Mouse (Mus musculus) gastrocnemius, postnatal 4 days (tissue): ENCODE measurements at regions not wholly inside any gene's neighbourhood (a gene's known extent, or its start where the extent isn't known, plus 50 kb on each side); places are given as distances from the start of the nearest gene placed in this dataset.
A peak's percentile ranks its signal among the peaks of the same experiment; 100 is the strongest.

Experiments
- DNase-seq, 2 experiments: peaks; one replicate each; pipeline ENCODE4 v3.0.0; 2021 to 2022; ENCODE audit warnings: low spot score in 2 of 2, mixed read lengths in 2 of 2

GRCm38 (mm10) chr16:74609564-74609963 is 197.9 kb upstream of the Robo2 start:
- DNase-seq, result no peak

DNA sequence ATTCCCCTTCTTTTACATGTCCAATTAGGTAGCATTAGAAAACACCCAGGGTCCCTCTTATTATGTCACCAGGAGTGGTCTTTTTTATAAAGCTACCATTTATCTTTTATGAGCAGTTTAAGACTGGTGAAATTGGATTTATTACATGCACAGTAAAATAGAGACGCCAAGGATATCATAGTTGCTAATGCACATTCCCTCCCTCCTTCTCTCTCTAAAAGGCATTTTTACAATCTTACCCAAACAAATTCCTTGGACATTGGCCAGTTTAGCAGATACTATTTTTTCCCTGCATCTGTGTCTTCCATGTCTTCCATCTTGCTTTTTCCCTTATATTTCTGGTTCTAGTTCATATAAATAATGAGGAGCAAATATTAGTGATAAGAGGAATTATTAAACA is 186.7 kb upstream of the Robo2 start:
- no peak for DNase-seq

DNA sequence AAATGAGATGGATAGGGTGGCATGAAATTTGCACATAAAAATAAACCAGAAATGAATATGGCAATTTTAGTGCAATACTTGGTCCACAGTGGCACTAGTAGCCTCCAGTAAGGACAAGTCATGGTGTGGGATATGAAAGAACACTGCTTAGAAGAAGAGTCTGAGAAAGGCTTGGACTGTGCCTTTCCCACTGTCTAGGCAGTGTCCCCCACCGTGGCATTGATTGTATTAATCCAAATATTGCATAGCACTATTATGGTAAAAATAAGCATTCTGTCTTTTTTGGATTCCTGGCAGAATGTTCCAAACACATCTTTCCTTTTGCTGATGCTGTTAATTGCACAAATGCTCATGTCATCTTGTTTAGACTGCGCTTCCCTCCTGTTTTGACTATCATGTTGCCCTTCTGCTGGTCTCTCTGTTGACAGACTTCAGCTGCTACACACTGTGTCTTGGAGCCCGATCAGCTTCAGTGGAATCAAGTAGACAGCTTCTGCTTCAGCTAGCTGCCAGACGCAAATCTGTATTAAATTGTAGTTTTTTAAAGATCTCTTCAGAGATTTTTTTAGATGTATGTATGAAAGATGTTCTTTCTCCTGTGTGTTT is 186.2 kb upstream of the Robo2 start:
- DNase-seq, result no peak

- no peak for DNase-seq
Observed at GRCm38 (mm10) chr16:74591896-74592295, 180.3 kb upstream of the Robo2 start.

DNA sequence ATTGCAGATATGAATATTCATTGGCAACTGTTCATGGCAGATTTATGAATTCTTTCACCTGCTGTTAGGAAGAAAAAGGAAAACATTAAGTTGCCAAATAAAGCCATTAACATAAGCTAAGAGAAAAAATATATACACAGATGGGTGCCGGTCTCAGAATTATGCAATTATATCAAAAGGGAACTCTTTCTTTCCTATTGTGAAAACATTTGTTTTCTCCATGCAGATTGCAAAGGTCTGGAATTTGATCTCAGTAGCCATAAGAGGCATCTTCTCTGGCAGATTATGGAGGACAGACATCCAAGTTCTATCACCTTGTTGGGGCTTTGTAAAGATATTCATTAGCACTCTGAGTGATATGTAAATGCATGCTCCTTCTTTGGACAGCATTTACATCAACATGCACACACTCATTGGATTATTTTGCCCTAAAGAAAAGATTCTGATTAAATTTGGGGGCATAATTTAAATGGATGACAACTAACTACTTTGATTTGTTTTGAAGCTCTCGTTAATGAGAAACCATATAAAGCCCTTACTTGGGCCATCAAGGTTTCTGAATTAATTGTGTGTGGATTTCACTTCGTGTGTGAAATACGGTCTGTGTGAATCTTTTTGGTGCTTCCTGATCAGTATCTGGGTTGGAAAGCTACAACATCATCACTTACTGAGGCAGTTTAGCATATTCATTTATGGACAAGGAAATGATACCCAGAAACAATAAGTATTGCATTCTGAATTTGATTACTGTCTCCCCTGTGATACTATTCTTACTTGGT is 171.2 kb upstream of the Robo2 start:
- no peak for DNase-seq

GRCm38 (mm10) chr16:74548374-74548773 is 136.7 kb upstream of the Robo2 start:
- no peak for DNase-seq

DNA sequence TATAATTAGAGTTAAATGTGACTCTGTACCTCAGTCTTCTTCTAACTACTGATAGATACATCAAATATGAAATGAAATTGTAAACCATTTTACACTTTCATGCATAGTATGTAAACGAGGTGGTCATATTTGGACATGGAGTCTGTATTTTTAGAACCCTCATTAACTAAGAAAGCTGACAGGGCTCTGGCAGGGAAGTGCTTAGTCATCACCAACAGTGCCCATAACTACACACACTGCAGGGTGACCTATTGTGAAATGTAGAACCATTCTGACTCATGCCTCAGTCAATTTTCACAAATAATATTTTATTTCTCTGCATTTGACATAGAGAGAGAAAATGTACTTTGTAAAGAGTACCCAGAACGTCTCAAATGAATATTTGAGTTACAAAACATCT is 118.9 kb upstream of the Robo2 start:
- DNase-seq, result no peak

DNA sequence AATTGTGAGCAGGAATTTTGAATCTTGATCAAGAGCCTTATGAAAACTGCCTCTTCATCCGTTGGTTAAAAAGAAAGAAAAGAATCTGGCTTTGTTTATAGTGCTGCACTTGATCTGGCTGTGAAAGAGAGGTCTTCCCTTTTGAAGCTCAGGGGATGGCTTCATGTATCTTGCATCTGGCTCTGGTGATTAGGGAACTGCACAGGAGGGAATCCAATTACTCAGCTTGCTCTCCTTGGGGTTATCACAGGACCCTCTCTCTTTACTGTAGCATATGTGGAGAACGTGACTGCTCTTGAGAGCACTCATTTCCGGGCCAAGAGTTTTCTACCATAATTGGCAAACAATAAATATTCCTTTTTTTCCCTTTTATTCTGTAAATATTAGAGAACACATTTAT is 116.6 kb upstream of the Robo2 start:
- DNase-seq, result no peak

DNA sequence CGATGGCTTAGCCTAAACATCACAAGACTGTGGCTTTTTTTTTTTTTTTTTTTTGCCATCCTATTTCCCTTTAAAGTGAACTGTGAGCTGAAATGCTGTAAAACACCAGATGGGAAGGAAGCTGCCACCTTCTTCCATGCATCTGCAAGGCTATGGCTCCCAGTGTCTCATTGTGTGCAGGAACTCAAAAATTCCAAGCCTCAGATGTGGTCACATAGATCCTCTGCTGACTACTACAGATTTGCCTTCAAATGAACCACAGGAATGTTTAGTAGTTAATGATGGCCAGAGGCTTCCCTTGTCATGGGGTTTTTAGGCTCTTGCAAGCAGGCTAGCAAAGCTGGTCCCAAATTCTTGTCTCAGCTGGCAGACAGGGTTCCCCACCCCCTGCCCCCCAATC is 114.9 kb upstream of the Robo2 start:
- DNase-seq, result no peak

- DNase-seq, result no peak
Observed at GRCm38 (mm10) chr16:74520501-74520900, 108.9 kb upstream of the Robo2 start.

GRCm38 (mm10) chr16:74517888-74518287 is 106.3 kb upstream of the Robo2 start:
- no peak for DNase-seq

- DNase-seq, result no peak
Observed at GRCm38 (mm10) chr16:74517374-74517773, 105.7 kb upstream of the Robo2 start.

DNA sequence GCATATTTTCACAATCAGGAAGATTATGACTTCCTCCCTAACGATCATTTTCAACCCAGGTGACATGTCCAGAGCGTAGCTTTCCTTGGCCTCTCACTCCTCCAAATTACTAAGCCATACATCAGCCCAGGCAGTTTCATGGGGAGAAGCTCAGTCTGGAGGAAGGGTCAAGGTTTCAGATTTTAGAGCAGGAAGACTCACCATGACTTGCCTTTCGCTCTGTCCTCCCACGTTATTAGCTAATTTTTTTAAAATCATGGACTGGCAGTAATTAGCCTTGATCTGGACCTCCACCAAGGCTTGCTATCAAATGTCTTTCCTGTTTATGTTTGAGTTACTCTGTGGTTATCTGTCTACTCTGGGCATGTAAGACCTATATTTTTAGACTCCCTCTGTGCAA is 102.9 kb upstream of the Robo2 start:
- no peak for DNase-seq

- no peak for DNase-seq
Observed at GRCm38 (mm10) chr16:74510383-74510782, 98.8 kb upstream of the Robo2 start.

DNA sequence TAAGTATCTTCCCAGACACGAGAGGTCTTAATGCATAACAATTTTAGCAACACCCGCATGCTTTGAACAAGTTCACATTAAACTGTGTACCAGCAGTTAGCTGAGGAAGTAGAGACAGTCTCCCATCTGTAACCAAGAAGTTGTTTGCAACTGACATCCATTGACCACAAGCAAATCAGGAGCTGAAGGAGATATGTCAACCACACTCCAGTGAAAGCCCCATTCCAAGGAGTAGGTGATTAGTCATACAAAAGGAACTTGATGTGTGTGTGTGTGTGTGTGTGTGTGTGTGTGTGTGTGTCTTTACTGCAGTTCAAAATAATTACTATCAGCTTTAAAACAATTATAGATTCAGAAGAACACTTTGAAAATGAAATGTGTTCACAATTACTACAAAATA is 97.9 kb upstream of the Robo2 start:
- no peak for DNase-seq

- DNase-seq, result no peak
Observed at GRCm38 (mm10) chr16:74506719-74507118, 95.1 kb upstream of the Robo2 start.

DNA sequence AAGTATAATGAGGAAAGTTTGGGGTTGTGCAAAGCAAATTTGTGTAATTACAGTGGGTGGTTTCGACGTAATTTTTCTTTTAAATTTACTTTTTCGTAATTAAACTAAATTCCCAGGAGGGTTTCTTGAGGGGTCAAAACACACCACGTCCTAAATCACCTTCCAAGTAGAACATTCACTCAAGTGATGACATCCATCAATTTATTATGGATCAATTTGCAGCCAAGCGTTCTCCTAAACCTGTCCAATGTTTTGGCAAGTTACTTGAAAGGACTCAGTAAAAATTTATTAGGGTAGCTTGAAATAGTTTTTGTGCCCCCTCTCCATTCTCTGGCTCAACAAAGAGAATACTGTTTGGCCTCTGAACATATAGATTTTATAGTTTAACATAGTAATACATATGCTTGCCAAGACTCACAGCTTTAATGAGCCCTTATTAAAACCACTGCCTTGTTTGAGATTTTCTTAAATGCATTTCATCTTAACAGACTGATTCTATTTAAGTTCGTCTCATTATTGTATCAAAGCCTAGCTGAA is 94.6 kb upstream of the Robo2 start:
- no peak for DNase-seq

GRCm38 (mm10) chr16:74504426-74504825 is 92.8 kb upstream of the Robo2 start:
- DNase-seq, result no peak

- no peak for DNase-seq
Observed at GRCm38 (mm10) chr16:74500687-74501086, 89.1 kb upstream of the Robo2 start.

DNA sequence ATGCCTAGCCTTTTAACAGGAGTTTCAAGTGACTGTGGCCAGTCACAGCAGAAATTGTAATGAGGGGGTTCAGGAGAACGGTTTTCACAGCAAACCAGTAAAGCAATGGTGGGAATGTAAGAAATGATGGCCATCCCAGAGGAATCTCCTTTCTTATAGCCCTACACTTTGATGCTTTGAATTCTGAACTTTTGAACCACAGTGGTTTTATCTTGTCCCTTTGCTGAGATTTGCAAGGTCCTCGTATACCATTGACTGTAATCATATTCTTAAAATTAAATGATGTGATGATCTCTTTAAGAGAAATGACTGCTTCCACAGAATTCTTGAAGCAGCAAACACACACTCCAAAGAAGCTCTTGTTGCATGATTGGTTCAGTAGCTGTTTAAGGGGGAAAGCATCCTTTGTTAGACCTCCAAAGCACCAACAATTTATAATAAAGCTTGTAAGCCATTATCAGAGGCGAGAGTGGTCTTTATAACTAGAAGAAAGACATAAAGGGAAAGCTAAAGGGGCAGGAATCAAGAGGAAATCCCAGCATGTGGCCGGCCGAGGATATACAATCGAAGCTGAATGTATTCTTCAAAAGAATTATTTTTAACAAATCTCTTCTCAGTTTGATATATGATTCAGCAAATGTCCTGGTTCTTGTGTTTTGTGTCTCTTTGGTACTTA is 56.3 kb upstream of the Robo2 start:
- DNase-seq, result no peak

- DNase-seq, result peak in 1 of 2 experiments; percentile 15
Observed at GRCm38 (mm10) chr16:74467159-74467558, 55.5 kb upstream of the Robo2 start.

DNA sequence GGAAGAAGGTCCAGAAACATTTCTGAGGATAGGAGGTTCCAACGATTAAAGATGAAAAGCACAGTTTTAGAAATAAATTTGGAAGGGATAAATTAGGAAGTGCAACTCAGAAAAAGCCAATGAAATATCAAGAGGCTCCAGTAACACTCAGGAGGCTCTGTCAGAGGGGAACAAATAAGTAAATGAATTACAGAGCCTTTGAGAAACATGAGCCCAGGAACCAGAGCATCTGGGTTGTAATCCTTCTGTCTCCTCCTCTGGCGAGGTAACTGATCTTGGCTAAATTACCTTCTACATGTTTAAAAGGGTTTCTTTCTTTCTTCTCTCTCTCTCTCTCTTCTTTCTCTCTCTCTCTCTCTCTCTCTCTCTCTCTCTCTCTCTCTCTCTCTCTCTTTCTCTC is 53.2 kb upstream of the Robo2 start:
- DNase-seq, result no peak
